Mouse (Mus musculus) adrenal gland, adult 2 months (tissue): ENCODE data around the gene Agrp. TPM values are rescaled to one million over a fixed set of nuclear protein-coding genes. Genes with fewer than 3 reads are reported as not detected.
A peak's percentile ranks its signal among the peaks of the same experiment; 100 is the strongest.

Experiments
- DNase-seq: peaks from one replicate; pipeline ENCODE4 v3.0.0; 2021
- long read RNA-seq: library from polyadenylated mRNA; stranded (forward); transcript quantifications from one replicate; pipeline ENCODE4 v2.0.0, GENCODE M21; 2021
- polyA plus RNA-seq: library from polyadenylated mRNA; depleted of rRNA; stranded (reverse); fragments of >200 nt; gene quantifications from 2 replicates; pipeline ENCODE4 v1.2.3, GENCODE M21; 2012; rRNA removed
- total RNA-seq, 2 experiments: library from RNA; stranded (reverse); gene quantifications; 2 replicates each; pipeline ENCODE4 v1.2.3; 2021

The Agrp gene
- 1 to 10 TPM; 2.3 to 2.4 TPM for total RNA-seq
- 1.5 and 2.6 TPM in 2 replicates for polyA plus RNA-seq
- long read RNA-seq, partial matches to known transcripts = 0 of 1 reads
- long read RNA-seq, other reads (novel, unspliced or antisense) = 1 of 1 reads

- no peak for DNase-seq
Observed at GRCm38 (mm10) chr8:105636963-105637510, at the start of gene Agrp. Agrp (minus strand) TSS chr8:105637393.

GRCm38 (mm10) chr8:105686551-105686950 is 49.4 kb upstream of the Agrp start:
- no peak for DNase-seq

- DNase-seq = peak; percentile 52
Observed at GRCm38 (mm10) chr8:105685796-105686308, 48.7 kb upstream of the Agrp start, which contains the start of gene Carmil2. Carmil2 (plus strand) TSS chr8:105686274.

- no peak for DNase-seq
Observed at GRCm38 (mm10) chr8:105685325-105685724, 48.1 kb upstream of the Agrp start.

GRCm38 (mm10) chr8:105677891-105678290 is 40.7 kb upstream of the Agrp start:
- no peak for DNase-seq

- no peak for DNase-seq
Observed at GRCm38 (mm10) chr8:105661167-105661566, 24.0 kb upstream of the Agrp start.

- no peak for DNase-seq
Observed at GRCm38 (mm10) chr8:105657641-105658040, 20.4 kb upstream of the Agrp start.

GRCm38 (mm10) chr8:105648929-105649328 is 11.7 kb upstream of the Agrp start:
- peak; percentile 47 for DNase-seq

- DNase-seq = no peak
Observed at GRCm38 (mm10) chr8:105645205-105645604, 8.0 kb upstream of the Agrp start.

GRCm38 (mm10) chr8:105640511-105640910 is 3.3 kb upstream of the Agrp start:
- no peak for DNase-seq

GRCm38 (mm10) chr8:105639835-105640234 is 2.6 kb upstream of the Agrp start:
- no peak for DNase-seq

GRCm38 (mm10) chr8:105638510-105638909 is 1.3 kb upstream of the Agrp start:
- no peak for DNase-seq

- no peak for DNase-seq
Observed at GRCm38 (mm10) chr8:105637601-105638041, 428 bp upstream of the Agrp start.

- peak; percentile 94 for DNase-seq
Observed at GRCm38 (mm10) chr8:105636018-105636962, 903 bp downstream of the Agrp start, which contains the start of gene Ctcf. Ctcf (plus strand) TSS chr8:105636568.

GRCm38 (mm10) chr8:105635481-105635880 is 1.7 kb downstream of the Agrp start:
- DNase-seq = no peak

GRCm38 (mm10) chr8:105634771-105635458 is 2.3 kb downstream of the Agrp start:
- no peak for DNase-seq

- DNase-seq = no peak
Observed at GRCm38 (mm10) chr8:105629337-105629736, 7.9 kb downstream of the Agrp start.

- no peak for DNase-seq
Observed at GRCm38 (mm10) chr8:105626086-105626485, 11.1 kb downstream of the Agrp start.

GRCm38 (mm10) chr8:105624831-105625230 is 12.4 kb downstream of the Agrp start:
- no peak for DNase-seq

- no peak for DNase-seq
Observed at GRCm38 (mm10) chr8:105624401-105624800, 12.8 kb downstream of the Agrp start.

- DNase-seq = no peak
Observed at GRCm38 (mm10) chr8:105623679-105624245, 13.4 kb downstream of the Agrp start.

- no peak for DNase-seq
Observed at GRCm38 (mm10) chr8:105623118-105623517, 14.1 kb downstream of the Agrp start.
